Mouse (Mus musculus) large intestine, adult 2 months (tissue): ENCODE measurements at regions not wholly inside any gene's neighbourhood (a gene's known extent, or its start where the extent isn't known, plus 50 kb on each side); places are given as distances from the start of the nearest gene placed in this dataset.
A peak's percentile ranks its signal among the peaks of the same experiment; 100 is the strongest.

Experiments
- DNase-seq: peaks from one replicate; pipeline ENCODE4 v3.0.0-alpha.2; 2012; ENCODE audit warnings: low read depth, low spot score
- WGBS: fragments of 180-500 bp; shearing (Covaris S2); methylation state at CpG from one replicate; pipeline ENCODE4 v1.1.7; 2018; 5-methylcytosine and 5-hydroxymethylcytosine counted together

DNA sequence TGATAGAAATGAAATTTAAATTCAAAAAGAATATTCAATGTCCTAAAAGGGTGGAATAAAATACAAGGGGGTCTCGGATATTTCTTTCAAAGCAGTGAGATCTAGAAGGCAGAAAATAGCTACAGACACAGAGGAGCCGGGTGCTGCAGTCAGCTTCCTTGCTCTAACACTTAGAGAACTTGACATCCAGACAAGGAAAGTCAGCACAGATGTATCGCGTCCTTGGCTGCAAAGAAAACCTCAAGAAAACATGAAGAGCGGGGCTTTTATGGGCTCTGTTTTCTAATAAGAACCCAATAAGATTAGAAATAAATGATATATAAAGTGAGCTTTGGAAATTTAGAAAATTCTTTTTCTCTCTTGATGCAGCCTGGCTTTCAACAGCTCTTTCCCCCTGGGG, 53.1 kb upstream of the Glis3 start:
- DNase-seq = no peak
- 80% methylated on average over 5 of the region's 5 CpGs for WGBS

DNA sequence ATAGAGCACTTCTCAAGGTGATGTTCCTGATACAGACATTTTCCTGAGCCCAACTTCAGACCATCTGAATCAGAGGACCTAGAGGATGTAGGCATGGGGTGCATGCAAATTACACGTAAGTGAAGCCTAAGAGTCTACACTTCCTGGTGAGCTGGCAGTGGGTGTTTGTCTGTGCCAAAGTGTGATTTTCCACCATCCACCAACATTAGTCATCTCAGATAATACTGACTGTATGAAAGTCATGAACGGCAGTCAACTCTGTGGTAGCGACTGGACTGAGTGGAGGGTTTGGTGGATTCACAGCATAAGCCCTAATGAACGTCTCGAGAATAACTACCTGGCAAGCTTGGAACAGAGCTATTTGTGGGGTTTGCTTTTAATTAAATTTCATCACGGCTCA, 53.9 kb upstream of the Glis3 start:
- 85% methylated on average over 6 of the region's 6 CpGs for WGBS
- DNase-seq = no peak

DNA sequence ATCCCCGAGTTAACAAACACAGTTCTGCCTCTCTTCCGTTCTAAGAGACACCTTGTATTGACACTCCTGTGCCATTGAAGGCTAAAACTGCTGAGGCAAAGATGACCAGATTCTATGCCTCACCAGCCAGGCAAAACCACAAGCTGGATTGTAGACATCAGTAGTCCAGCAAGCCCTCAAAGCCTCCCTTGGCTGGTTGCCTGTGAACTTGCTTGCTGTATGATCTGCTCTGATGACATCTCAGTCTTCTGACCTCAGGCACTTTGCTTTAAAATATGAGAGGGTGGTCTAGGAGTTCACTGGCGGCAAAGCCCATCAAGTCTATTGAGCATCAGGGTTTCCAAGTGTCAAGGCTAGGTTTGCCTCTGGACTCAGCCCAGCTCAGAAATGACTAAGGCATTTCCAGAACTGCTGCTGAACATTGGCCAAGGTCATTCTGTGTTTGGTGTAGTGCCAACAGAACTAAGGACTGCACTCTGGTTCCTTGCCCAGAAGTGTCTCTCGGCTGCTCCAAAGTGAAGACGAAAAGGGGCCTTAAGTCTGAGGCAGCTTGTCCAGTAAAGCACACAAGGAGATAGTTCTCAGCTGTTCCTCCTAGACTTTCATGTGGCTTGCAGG, 63.4 kb upstream of the Glis3 start:
- no peak for DNase-seq
- 44% methylated on average over 5 of the region's 5 CpGs for WGBS

DNA sequence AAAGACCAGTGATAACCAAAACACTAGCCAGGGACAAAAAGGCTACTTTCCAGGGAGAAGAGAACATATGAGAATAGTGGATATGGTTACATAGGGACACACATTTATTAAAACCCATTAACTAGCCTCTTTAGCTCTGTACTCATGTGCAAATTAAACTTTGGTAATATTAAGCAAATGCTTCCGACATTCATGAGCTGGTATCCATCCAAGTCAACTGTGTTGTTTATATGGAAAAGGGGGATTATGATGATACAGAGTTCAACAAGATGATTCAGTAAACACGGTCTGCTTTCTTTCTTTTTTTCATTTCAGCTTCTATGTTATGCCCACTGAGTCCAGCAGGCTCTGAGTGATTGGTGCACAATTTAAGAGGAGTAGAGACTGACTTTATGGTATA, 65.2 kb upstream of the Glis3 start:
- 75% methylated on average over 2 of the region's 2 CpGs for WGBS

DNA sequence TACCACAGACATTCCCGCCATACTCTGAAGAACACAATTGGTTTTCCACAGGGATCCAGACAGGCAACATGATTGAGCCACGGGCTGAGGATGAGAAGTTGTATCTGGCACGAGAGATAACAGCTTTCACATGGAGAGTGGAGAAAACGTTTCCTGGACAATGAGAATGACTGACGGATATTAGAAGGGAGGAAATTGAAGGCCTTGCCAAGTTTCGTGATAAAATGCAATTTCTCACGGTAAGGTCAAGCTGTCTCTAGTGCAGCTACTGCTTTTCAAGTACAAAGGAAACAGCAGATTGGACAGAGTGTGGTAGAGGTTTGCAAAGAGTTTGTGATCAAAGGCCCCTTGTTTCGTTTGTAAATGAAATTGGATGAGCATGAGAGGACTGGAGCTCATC, 65.7 kb upstream of the Glis3 start:
- DNase-seq = no peak
- WGBS = 57% methylated on average over 8 of the region's 8 CpGs

More for the DNA sequence above, 65.2 kb upstream of the Glis3 start:
- no peak for DNase-seq

DNA sequence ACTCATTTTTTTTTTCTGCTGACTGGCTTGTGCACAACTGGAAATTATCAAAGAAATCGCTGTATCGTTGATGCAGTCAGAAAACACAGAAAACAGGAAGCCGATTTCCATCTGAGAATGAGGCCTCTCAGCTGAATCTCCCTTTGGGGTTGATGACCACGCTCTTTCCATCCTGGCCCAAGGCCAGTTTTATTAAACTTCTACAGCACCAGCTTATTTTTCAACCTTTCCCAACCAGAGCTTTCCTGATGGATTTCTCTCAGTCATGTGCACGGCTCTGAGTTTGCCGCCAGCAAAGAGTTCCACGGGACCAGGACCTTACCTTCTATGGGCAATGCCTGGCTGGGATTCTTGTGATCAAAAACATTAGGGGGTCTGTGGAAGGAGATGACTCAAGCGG, 71.2 kb upstream of the Glis3 start:
- no peak for DNase-seq
- WGBS = 79% methylated on average over 8 of the region's 8 CpGs

DNA sequence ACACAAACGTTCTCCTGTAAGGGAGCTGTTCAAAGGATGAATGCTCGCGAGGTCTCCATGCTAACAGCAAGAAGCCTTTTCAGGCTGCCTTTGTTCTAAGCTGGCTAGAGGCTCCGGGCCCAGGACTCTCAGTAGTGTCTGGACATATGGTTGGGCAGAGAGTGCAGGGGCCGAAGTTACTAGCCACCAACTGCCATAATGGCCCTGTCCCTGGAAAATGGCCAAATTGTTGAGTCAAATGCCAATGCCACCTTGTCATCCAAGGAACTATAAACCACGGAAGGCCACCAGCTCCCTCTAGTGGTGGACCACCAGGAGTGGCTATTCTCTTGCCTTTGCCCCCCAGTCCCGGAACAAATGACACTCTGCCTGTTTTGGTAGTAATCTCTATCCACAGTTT, 76.0 kb upstream of the Slc1a1 start:
- WGBS = 41% methylated on average over 7 of the region's 7 CpGs
- DNase-seq = no peak

DNA sequence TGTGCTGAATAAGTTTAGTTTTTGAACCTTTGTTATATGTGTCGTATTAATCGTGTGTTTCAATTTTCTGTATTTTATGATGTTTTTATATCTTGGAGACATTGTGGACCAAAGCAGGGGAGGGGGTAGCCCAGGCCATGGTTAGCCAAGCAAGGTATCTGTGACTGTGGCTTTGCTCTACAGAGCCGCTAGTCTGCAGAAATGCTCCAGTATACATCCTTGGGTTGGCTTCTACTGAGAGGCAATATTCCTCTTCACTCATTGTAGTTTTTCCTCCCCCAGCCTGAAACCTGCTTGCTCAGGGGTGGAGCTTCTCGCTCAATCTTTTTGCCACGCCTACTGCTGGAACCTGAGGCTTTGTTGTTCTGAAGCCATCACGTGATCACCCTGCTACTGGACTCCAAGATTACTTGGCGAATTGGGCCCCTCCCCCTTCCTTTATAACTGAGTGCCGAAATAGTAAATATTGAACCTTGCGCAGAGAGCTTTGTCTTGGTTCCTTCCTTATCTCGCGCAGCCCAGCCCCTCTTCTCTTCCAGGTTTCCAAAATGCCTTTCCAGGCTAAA, 70.0 kb upstream of the Slc1a1 start:
- DNase-seq = peak; percentile 46
- 42% methylated on average over 11 of the region's 11 CpGs for WGBS

DNA sequence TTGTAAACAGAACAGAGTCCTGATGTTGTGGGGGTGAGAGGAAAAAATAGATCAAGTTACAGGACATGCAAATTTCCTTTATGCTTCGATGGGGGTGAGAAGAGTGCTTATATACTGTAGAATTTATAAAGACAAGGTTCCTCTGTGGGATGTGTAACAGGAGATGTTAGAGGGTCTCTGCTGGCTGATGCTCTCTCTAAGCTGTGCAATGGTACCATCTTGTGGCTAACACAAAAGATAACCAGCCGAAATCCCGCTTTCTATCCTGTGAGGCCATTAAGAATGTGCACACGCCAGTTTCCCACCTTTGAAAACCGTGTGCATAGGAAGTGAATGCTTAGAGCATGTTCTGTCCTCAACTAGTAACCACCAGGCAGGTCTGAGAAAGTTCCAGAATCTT, 66.6 kb upstream of the Slc1a1 start:
- 43% methylated on average over 5 of the region's 5 CpGs for WGBS
- DNase-seq = no peak

DNA sequence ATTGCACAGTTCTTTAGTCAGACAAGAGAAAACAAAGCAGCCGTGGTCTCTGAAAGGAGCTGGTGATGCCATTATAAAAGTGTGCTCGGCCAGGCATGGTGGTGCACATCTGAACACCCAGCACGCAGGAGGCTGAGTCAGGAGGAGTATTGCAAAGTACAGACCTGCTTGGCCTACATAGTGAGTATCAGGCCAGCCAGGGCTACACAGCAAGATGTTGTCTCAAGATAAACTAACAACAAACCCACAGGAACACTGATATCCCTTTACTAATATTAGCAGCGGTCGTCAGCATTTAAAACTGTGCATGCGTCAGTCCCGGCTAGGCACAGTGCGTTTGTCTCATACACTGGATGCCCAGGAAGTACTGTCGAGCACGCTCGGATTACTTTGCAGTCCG, 64.4 kb upstream of the Slc1a1 start:
- DNase-seq = no peak
- whole genome bisulfite sequencing = 78% methylated on average over 12 of the region's 12 CpGs

DNA sequence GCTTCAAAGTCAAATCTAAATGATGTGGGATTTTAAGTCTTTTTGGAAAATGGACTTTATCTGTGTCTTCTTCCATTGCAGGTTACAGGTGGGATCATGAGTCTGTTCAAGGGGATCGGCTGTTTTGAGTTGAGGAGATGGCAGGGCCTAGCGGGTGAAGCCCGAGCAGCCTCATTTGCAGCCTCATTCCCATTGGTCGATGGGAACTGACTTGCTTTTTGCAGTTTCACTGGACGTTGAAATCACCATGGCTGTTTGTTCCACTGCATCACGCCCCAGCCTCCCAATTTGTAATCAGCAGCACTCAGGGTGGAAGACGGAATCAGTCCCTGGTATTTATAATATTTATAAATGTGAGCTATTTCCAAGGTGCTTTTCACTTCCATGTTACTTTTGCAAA, 63.0 kb upstream of the Slc1a1 start:
- no peak for DNase-seq
- WGBS = 65% methylated on average over 7 of the region's 7 CpGs

DNA sequence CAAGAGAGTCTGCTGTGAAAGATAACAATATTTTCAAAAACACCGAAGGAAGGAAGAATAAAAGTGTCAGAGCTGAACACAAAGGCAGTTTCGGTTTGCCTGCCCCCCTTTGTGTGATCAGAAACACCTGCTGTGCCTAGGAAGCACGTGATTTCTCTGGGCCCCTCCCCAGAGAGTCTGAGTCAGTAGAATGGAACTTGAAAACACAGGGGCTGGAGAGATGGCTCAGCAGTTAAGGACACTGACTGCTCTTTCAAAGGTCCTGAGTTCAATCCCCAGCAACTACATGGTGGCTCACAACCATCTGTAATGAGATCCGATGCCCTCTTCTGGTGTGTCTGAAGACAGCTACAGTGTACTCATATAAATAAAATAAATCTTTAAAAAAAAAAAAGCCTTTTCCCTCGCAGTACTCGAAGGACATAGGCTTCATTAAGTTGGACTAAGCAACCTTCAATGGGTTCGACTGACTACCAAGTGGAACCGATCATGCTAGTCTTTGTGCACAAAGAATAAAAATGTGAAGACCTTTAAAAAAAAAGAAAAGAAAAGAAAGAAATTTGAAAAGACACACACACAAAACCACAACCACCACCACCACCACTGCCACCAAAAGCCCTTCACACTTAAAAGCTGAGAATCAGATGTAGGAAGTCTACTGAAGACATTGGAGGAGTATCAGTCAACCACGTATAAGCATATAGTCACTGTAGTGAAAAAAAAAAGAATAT, 61.8 kb upstream of the Slc1a1 start:
- 51% methylated on average over 9 of the region's 9 CpGs for WGBS
- no peak for DNase-seq

DNA sequence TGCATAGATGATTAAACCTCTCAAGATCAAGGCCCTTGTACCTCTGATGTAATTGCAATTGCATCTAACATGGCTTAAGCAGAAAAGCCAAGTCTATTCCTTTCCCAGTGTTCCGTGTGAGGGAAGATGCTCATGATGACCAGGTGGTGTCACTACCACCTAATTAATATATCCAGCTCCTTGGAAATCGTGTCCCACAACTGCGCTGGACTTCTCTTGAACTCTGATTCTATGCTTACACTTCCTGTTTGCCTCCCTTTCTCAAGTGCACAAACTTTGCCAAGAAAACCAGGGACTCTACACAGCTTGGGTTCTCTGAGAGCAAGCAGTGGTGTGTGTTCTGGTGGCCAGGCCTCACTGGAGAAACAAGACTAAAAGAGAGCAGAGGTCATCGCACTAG, 58.0 kb upstream of the Slc1a1 start:
- WGBS = 27% methylated on average over 4 of the region's 4 CpGs
- peak; percentile 40 for DNase-seq

DNA sequence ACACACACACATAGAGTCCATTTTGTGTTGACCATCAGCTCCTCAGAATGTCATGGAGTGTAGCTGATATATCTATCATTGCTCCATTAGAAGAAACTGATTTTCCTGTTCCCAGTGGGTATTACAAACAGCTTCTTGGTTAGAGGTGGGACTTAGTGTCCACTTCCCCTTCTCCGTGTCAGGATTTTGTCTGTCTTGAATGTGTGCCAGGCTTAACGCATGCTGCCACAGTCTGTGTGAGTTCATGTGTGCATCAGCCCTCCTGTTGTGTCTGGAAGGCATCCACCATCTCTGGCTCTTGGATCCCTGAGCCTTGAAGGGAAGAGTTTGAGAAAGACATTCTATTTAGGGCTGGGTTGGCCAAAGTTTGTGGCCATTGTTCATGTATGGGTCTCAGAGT, 57.2 kb upstream of the Slc1a1 start:
- WGBS = 36% methylated on average over 2 of the region's 2 CpGs
- no peak for DNase-seq

DNA sequence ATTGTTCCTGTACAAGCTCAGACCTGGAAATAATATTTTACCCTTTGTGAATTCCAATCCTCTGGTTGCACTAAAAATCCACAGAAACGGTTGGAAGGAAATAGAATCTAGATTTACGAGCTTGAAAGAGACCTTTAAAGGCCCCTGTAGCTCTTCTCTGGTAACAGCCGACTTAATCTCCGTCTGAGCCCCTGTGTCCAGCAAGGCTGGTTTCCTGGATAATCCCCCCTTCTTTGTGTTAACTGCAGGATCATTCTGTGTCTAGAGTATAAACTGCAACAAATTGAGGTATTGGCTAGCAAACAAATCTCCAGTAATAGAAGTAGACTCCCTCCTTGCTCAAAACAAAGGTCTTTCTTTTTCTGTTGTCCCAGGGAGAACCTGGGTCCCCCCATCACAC, 56.5 kb upstream of the Slc1a1 start:
- WGBS = 46% methylated on average over 4 of the region's 4 CpGs
- no peak for DNase-seq

DNA sequence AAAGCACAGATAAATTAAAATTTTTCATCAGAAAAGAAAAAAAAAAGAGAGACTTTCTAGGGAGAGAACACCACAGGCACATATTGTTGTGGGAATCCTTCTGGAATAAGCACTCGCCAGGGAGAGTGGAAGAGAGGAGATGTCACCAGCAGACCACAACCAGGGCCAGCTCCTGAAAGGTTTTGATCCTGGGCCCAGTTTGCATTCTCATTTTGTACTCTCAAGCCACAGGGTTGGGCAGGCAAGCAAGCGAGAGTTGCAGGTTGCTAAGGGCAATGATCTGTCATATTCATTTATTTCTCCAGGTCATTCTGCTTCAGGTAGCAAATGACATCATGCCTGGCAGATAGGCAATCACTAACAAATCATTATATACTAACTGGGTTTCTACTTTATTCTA, 52.9 kb upstream of the Slc1a1 start:
- DNase-seq = no peak
- 74% methylated on average over 2 of the region's 2 CpGs for WGBS
